Mouse (Mus musculus) neural tube, embryonic 13.5 days (tissue): Measurements from ENCODE around the gene Hrg. TPM values are rescaled to one million over a fixed set of nuclear protein-coding genes. Genes with fewer than 3 reads are reported as not detected.
"Not testable (repeated sequence)": the region's sequence is repeated elsewhere in the genome, so short reads cannot be mapped to it uniquely, and the experiment has no call there.

Source experiments
- ATAC-seq: fragments of 200-750 bp; cut with Nextera tagmentation; 2 replicates; pipeline ENCODE4 v1.8.0; 2017; ENCODE audit warnings: low read depth, mild to moderate bottlenecking, moderate TSS enrichment, moderate library complexity
- H3K27ac ChIP-seq: fragments of 300-500 bp; sonication (generic); replicated peaks from 2 replicates; pipeline ENCODE4 v1.5.1; 2015; ENCODE audit warnings: moderate library complexity, mild to moderate bottlenecking, inconsistent platforms
- H3K27me3 ChIP-seq: fragments of 300-500 bp; sonication (generic); 2 replicates; pipeline ENCODE4 v1.6.1; 2015; ENCODE audit warnings: mild to moderate bottlenecking, inconsistent platforms
- H3K36me3 ChIP-seq: fragments of 300-500 bp; sonication (generic); 2 replicates; pipeline ENCODE4 v1.6.1; 2015; ENCODE audit warnings: mild to moderate bottlenecking, inconsistent platforms
- H3K4me1 ChIP-seq: fragments of 300-500 bp; sonication (generic); replicated peaks from 2 replicates; pipeline ENCODE4 v1.6.1; 2015; ENCODE audit warnings: inconsistent platforms
- H3K4me2 ChIP-seq: fragments of 300-500 bp; sonication (generic); 2 replicates; pipeline ENCODE4 v1.6.1; 2015; ENCODE audit warnings: inconsistent platforms, mild to moderate bottlenecking, moderate library complexity
- H3K4me3 ChIP-seq: fragments of 300-500 bp; sonication (generic); 2 replicates; pipeline ENCODE4 v1.5.1; 2015; ENCODE audit warnings: mild to moderate bottlenecking, inconsistent platforms
- H3K9ac ChIP-seq: fragments of 300-500 bp; sonication (generic); 2 replicates; pipeline ENCODE4 v1.6.1; 2015; ENCODE audit warnings: moderate library complexity, mild to moderate bottlenecking, inconsistent platforms
- H3K9me3 ChIP-seq: fragments of 300-500 bp; sonication (generic); 2 replicates; pipeline ENCODE4 v1.6.1; 2016; ENCODE audit warnings: inconsistent platforms
- WGBS: fragments of 180-500 bp; shearing (Covaris S2); methylation state at CpG from one replicate; pipeline ENCODE4 v1.1.7; 2015; 5-methylcytosine and 5-hydroxymethylcytosine counted together
- polyA plus RNA-seq: library from polyadenylated mRNA; unstranded; fragments of >200 nt; fragmentation: Nextera tagmentation; extraction: Ambion mirVana; gene quantifications from 2 replicates; pipeline ENCODE4 v1.2.1, GENCODE M21; 2015

Hrg gene
- polyA plus RNA-seq, 1 experiment from 2014 or later = 0.25 TPM

GRCm38 (mm10) chr16:22931431-22932200 is 19.3 kb upstream of the Hrg start:
- Histone ChIP-seq H3K9ac (no peak overlapping the region), H3K27me3 (no peaks in the 10 kb centered on the region), H3K36me3 (no peaks in the 10 kb centered on the region), H3K27ac (no peak overlapping the region), H3K9me3 (no peaks in the 10 kb centered on the region), H3K4me1 (no peaks in the 10 kb centered on the region), H3K4me2 (no peak overlapping the region), H3K4me3 (no peak overlapping the region)
- no peak for ATAC-seq
- 88% methylated on average over 11 of the region's 11 CpGs for WGBS

- H3K4me3 ChIP-seq = no peak overlapping the region
- H3K27ac ChIP-seq = no peak overlapping the region
- H3K36me3 ChIP-seq = no peaks in the 10 kb centered on the region
- H3K9me3 ChIP-seq = 0 out of 2 replicates have a peak, but pooled peaks cover 6% of the 10 kb centered on the region
- WGBS = 90% methylated on average over 12 of the region's 12 CpGs
- H3K27me3 ChIP-seq = no peaks in the 10 kb centered on the region
- H3K4me2 ChIP-seq = no peak overlapping the region
- no peak for ATAC-seq
- H3K9ac ChIP-seq = no peak overlapping the region
- H3K4me1 ChIP-seq = no peaks in the 10 kb centered on the region
These were observed 13.2 kb upstream of the Hrg start for GRCm38 (mm10) chr16:22937631-22938030.

GRCm38 (mm10) chr16:22938541-22938940 is 12.3 kb upstream of the Hrg start:
- no peak overlapping the region for H3K9ac ChIP-seq
- H3K27me3 ChIP-seq = no peaks in the 10 kb centered on the region
- H3K9me3 ChIP-seq = 0 out of 2 replicates have a peak, but pooled peaks cover 6% of the 10 kb centered on the region
- WGBS = 82% methylated on average over 2 of the region's 2 CpGs
- H3K4me3 ChIP-seq = no peak overlapping the region
- H3K4me2 ChIP-seq = no peak overlapping the region
- H3K27ac ChIP-seq = no peak overlapping the region
- H3K4me1 ChIP-seq = no peaks in the 10 kb centered on the region
- ATAC-seq = no peak
- H3K36me3 ChIP-seq = no peaks in the 10 kb centered on the region

- Histone ChIP-seq H3K9me3 (0 out of 2 replicates have a peak, but pooled peaks cover 6% of the 10 kb centered on the region), H3K36me3 (no peaks in the 10 kb centered on the region), H3K27me3 (no peaks in the 10 kb centered on the region), H3K27ac (no peak overlapping the region), H3K4me2 (no peak overlapping the region), H3K9ac (no peak overlapping the region), H3K4me1 (no peaks in the 10 kb centered on the region), H3K4me3 (no peak overlapping the region)
- 79% methylated on average over 8 of the region's 8 CpGs for WGBS
- ATAC-seq = no peak
These were observed 11.7 kb upstream of the Hrg start for GRCm38 (mm10) chr16:22939120-22939695.

DNA sequence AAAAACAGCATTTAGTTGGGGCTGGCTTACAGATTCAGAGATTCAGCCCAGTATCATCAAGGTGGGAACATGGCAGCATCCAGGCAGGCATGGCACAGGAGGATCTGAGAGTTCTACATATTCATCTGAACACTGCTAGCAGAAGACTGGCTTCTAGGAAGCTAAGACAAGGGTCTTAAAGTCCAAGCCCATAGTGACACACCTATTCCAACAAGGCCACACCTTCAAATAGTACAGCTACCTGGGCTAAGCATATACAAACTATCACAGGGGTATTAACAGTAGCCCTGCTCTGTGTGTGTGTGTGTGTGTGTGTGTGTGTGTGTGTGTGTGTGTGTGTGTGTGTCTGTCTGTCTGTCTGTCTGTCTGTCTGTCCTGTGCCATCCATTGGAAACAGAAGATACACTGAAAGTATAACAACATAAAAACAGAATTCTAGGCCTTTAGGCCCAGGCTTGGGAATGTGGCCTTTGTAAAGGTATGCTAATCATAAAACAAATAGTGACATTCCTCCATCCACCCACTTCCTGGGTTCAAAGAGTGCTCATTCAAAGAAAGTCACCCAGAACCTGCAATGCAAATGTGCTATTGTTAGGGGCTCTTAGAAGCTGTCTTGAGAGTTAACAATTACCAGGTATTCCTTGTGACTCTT is 8.9 kb upstream of the Hrg start:
- not testable (repeated sequence) for H3K4me3 ChIP-seq, H3K9ac ChIP-seq, H3K36me3 ChIP-seq, H3K4me2 ChIP-seq, ATAC-seq, H3K9me3 ChIP-seq, H3K4me1 ChIP-seq, H3K27ac ChIP-seq, H3K27me3 ChIP-seq

- no peaks in the 10 kb centered on the region for H3K27me3 ChIP-seq
- 77% methylated on average over 2 of the region's 2 CpGs for WGBS
- H3K4me3 ChIP-seq = no peak overlapping the region
- no peak overlapping the region for H3K9ac ChIP-seq
- no peak overlapping the region for H3K4me2 ChIP-seq
- no peak for ATAC-seq
- H3K4me1 ChIP-seq = no peaks in the 10 kb centered on the region
- H3K27ac ChIP-seq = no peak overlapping the region
- no peaks in the 10 kb centered on the region for H3K9me3 ChIP-seq
- no peaks in the 10 kb centered on the region for H3K36me3 ChIP-seq
These were observed 3.5 kb upstream of the Hrg start for GRCm38 (mm10) chr16:22947371-22947770.

- H3K4me2 ChIP-seq = no peak overlapping the region
- peaks cover 11% of the 10 kb centered on the region for H3K4me1 ChIP-seq
- WGBS = 34% methylated on average over 4 of the region's 4 CpGs
- no peak overlapping the region for H3K27ac ChIP-seq
- no peaks in the 10 kb centered on the region for H3K27me3 ChIP-seq
- H3K36me3 ChIP-seq = no peaks in the 10 kb centered on the region
- no peaks in the 10 kb centered on the region for H3K9me3 ChIP-seq
- no peak overlapping the region for H3K4me3 ChIP-seq
- ATAC-seq = no peak
- H3K9ac ChIP-seq = no peak overlapping the region
These were observed 2.2 kb downstream of the Hrg start for GRCm38 (mm10) chr16:22953069-22953468.

- Histone ChIP-seq H3K4me3 (0 out of 2 replicates have a peak overlapping the region, but pooled peaks have one; percentile 2), H3K36me3 (no peaks in the 10 kb centered on the region), H3K9me3 (no peaks in the 10 kb centered on the region), H3K27ac (0 out of 2 replicates have a peak overlapping the region, but pooled peaks have one; percentile 6), H3K4me1 (peaks cover 11% of the 10 kb centered on the region), H3K27me3 (no peaks in the 10 kb centered on the region), H3K4me2 (peak overlapping the region; percentile 31), H3K9ac (no peak overlapping the region)
- peak; percentile 72 for ATAC-seq
- 27% methylated on average over 13 of the region's 13 CpGs for WGBS
These were observed 4.7 kb downstream of the Hrg start for GRCm38 (mm10) chr16:22955397-22956084.

GRCm38 (mm10) chr16:22956085-22956439 is 5.2 kb downstream of the Hrg start:
- Histone ChIP-seq H3K9ac (no peak overlapping the region), H3K36me3 (no peaks in the 10 kb centered on the region), H3K4me3 (0 out of 2 replicates have a peak overlapping the region, but pooled peaks have one; percentile 2), H3K4me2 (peak overlapping the region; percentile 31), H3K27me3 (no peaks in the 10 kb centered on the region), H3K27ac (0 out of 2 replicates have a peak overlapping the region, but pooled peaks have one; percentile 6), H3K9me3 (no peaks in the 10 kb centered on the region), H3K4me1 (peaks cover 11% of the 10 kb centered on the region)
- WGBS = 44% methylated on average over 11 of the region's 11 CpGs
- peak; percentile 75 for ATAC-seq

DNA sequence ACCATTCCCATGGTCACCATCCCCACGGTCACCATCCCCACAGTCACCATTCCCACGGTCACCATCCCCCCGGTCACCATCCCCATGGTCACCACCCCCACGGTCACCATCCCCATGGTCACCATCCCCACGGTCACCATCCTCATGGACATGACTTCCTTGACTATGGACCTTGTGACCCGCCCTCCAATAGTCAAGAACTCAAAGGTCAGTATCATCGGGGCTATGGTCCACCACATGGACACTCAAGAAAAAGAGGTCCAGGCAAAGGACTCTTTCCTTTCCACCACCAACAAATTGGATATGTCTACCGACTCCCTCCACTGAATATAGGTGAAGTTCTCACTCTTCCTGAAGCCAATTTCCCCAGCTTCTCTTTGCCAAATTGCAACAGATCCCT is 10.2 kb downstream of the Hrg start:
- Histone ChIP-seq H3K9ac (no peak overlapping the region), H3K4me3 (no peak overlapping the region), H3K4me2 (no peak overlapping the region), H3K36me3 (no peaks in the 10 kb centered on the region), H3K27ac (no peak overlapping the region), H3K4me1 (peaks cover 2% of the 10 kb centered on the region), H3K27me3 (no peaks in the 10 kb centered on the region), H3K9me3 (no peaks in the 10 kb centered on the region)
- no peak for ATAC-seq
- WGBS = 91% methylated on average over 8 of the region's 8 CpGs

- no peak for ATAC-seq
- no peak overlapping the region for H3K27ac ChIP-seq
- WGBS = 81% methylated on average over 5 of the region's 5 CpGs
- H3K9me3 ChIP-seq = no peaks in the 10 kb centered on the region
- no peak overlapping the region for H3K4me3 ChIP-seq
- no peaks in the 10 kb centered on the region for H3K36me3 ChIP-seq
- H3K4me1 ChIP-seq = no peaks in the 10 kb centered on the region
- H3K4me2 ChIP-seq = no peak overlapping the region
- H3K9ac ChIP-seq = no peak overlapping the region
- H3K27me3 ChIP-seq = no peaks in the 10 kb centered on the region
These were observed 11.4 kb downstream of the Hrg start for GRCm38 (mm10) chr16:22962256-22962655.

DNA sequence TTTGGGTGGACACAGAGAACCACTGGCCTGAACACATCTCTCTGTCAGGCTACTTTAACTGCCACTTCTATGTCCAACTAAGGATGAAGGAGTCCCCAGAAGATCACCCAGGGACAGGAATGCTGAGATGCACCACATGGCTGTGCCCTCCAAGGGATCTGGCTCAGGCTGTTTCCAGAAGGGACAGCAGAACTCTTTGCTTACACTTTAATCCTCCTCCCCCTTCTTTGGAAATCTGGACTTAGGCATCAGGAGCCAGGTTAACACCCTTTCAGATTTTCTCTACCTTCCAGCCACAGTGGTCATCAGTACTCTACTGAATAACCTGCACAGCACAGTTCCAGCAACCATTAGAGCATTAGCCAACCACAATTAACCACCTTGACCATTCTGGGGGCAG is 12.4 kb downstream of the Hrg start:
- Histone ChIP-seq H3K9ac (no peak overlapping the region), H3K4me2 (no peak overlapping the region), H3K27me3 (no peaks in the 10 kb centered on the region), H3K27ac (no peak overlapping the region), H3K36me3 (no peaks in the 10 kb centered on the region), H3K4me3 (no peak overlapping the region), H3K4me1 (no peaks in the 10 kb centered on the region), H3K9me3 (no peaks in the 10 kb centered on the region)
- no peak for ATAC-seq
